Mouse (Mus musculus) granulocyte monocyte progenitor cell, adult 5-6 weeks (primary cell): ENCODE data around the gene Slc13a3. TPM values are rescaled to one million over a fixed set of nuclear protein-coding genes. Genes with fewer than 3 reads are reported as not detected.
A peak's percentile ranks its signal among the peaks of the same experiment; 100 is the strongest.

Source experiments
- ATAC-seq: replicated peaks from 2 replicates; pipeline ENCODE4 v1.8.0; 2016; ENCODE audit warnings: mild to moderate bottlenecking, moderate TSS enrichment, inconsistent platforms; ENCODE audit not compliant: poor library complexity, severe bottlenecking
- total RNA-seq, 2 experiments: library from RNA; stranded (forward) in 1 of 2; stranded (reverse) in 1 of 2; fragments of 200-712, 200-1000 nt in 1 of 2; fragments of >200 nt in 1 of 2; fragmentation: Nextera tagmentation in 1 of 2; gene quantifications; 2 replicates each; pipeline ENCODE4 v1.2.3; 2014 to 2017

The Slc13a3 gene
- total RNA-seq, 2 experiments from 2014 or later = 0.67 TPM; not detected in 1

DNA sequence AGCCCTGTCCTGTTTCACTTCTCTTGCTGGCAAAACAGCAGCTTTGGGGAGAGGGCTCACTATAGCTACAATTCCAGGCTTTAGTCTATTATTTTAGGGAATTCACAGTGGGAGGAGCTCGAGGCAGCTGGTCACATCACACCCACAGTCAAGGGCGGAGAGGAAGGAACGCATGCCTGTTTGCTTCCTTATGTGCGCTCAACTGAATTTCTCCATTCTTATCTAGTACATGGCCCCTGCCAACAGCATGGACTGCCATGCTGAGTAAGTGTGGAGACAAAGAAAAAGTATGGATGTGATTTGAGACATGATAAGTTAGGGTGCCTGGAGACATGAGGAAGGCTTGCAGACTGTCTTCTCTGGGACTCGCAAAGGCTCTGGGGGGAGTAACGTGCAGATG lies 11.1 kb upstream of the Slc13a3 start:
- ATAC-seq = no peak

DNA sequence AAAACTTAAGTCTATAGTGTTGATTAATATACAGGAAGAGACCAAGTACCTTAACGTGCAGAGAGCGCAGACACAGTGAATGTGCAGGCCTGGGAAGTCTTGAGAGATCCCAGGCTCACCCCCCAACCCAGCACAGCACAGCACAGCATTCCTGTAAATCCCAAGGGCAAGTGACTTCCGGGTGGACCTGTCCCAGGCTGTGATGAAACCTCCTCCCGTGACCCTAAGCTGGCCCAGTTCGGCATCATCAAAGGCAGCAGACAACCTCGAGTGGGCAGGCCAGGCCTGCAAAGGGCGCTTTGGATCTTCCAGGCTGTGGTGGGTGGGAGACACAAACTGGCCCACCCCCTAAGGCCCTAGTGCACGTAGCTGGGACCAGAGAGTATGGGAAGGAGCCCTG lies 9.0 kb upstream of the Slc13a3 start:
- no peak for ATAC-seq

DNA sequence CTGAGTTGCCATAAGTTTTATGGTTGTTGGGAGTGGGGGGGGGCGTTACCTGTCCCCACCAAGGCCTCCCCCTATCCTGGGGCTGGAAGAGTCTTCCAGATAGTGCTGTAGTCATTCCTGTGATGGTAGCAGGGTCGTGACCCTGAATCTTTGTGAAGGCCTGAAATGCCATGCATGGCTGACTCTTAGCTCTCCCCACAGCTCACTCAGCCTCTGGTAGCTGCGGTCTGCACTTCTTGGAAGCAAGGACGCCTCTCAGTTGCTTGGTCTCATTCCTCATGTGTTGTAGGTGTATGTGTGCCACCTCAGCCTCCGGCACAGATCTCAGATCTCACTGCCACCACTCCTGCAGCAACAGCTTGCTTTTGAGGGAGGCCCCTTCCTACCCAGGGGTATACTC lies 2.8 kb upstream of the Slc13a3 start:
- no peak for ATAC-seq

DNA sequence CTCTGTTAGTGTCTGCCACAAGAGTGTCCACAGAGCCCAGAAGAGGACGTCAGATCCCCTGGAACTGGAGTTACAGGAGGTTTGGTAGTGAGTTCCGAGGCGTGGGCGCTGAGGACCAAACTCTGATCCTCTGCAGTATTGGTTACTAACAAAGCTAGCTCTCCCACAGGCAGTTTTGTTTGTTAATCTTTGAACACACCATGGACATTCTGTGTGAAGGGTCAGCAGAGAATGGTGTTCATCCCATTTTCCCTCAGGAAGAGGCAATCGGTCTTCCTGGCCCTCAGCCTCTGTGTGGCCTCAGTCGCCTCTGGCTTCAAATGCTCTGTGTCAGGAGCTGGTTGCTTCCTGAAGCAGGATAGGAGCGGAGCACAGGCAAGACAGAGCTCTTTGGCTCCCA lies 2.4 kb upstream of the Slc13a3 start:
- no peak for ATAC-seq

DNA sequence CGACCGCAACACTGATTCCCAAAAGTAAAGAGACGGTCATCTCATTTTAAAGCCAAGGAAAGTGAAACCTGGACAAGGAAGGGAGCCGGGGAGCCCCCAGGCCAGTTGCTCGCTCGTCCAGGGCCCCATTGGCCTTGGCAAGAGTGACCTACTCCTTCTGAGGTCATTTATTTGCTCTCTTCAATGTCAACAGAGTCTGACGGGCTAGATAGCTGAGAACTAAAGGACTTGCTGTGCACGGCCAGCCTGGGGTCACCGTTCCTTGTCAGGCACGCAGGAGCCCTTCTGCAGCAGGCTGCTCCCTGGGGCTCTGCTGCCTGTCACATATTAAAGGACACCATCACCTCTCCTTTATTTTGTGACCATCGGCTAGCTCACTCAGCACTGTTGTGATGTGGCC lies 1.1 kb downstream of the Slc13a3 start:
- ATAC-seq = no peak

DNA sequence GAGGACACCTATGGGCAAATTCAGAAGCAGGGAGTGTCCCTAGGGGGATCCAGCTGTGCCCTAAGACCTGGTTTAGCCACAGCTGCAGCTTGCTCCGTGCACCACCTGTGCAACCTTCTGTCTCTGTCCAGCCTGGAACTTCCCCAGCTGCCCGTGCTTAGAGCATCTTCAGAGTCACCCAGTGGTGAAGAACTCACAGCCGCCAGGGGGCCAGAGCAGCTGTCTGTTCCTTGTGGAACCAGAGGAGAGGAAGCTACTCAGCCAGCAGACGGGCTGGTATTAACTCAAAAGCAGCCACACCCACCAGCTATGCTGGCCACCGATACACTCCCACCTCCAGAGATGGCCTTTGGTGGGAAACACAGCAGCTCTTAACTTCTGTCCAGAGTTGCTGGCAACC lies 2.9 kb downstream of the Slc13a3 start:
- peak; percentile 82 for ATAC-seq

DNA sequence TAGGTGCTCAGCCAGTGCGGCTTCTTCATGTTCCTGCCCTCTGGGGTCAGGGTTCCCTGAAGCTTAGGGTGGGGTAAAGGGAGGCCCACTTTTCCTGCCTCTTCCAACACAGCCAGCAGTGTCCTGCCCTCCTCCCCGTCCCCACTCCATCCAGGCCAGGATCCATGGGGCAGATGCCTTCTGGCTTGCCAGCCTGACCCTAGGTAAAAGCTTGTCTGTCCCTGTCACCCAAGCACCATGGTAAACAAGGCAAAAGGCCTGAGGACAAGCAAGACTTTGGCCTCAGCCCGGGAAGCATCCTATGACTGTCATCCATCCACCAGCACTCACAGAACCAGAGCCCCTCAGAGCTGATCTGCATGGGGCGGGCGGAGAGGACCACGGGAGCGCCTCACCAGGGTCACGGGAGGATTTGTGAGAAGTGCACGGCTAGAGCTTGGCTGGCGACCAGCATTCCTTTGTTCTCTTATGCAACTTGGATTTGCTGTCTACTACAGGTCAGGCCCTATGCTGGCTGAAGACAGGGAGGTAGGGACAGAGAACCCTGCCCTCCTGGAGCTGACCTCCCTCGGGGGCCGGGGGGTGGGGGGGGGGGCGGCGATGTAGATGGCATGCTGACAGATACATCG lies 5.1 kb downstream of the Slc13a3 start:
- ATAC-seq = no peak

DNA sequence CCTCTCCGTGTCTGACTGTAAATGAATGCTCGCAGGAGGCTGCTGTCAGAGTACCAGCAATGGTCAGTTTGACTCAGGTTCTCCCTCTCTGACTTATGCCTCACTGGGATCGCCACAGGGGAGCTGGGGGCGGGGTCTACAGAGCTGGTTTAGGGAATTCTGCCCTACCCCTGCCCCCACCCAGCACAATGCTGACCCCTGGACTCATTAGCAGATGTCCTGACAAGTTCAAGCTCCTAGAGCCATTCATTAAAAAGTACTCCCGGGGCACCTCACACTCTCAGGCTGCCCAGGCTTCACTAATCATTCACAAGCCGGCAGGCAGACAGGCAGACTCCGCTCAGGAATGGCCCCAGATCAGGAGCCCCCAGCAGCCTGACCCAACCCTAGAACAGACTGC lies 13.4 kb downstream of the Slc13a3 start:
- no peak for ATAC-seq

DNA sequence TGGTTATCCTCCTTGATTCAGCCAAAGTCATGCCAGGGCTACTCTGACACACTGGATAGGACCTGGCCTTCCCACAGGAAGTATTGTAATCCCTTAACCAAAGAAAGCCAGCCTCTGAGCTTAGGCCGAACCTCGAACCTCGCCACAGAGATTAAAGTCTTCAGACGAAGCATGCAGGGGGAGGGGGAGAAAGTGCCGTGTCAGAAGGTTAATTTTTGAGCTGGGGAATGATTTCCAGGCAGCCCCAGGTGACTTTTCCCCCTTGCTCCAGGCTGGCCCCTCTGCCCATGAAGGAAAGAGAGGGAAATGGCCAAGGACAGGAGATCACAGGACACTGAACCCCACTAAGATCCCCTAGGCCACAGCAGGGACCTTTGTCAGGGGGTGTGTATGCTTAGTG lies 14.8 kb downstream of the Slc13a3 start:
- ATAC-seq = no peak

DNA sequence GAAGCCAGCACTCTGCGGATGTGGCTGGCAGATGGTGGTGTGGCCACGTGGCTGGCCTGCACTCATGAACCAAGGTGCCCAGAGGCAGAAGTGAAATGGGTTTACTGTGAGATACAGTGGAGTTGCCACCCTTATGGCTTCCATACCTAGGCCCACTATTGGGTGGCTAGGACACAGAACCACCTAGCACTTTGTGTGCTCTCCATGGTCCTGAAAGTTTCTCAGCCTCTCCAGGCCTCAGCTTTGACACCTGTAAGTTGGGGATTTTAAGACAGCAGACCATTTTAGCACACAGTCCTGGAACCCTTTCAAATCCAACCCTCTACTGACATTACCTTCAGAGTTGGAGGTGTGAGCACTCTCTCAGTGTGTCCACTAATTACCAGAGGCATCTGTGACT lies 16.3 kb downstream of the Slc13a3 start:
- ATAC-seq = no peak

DNA sequence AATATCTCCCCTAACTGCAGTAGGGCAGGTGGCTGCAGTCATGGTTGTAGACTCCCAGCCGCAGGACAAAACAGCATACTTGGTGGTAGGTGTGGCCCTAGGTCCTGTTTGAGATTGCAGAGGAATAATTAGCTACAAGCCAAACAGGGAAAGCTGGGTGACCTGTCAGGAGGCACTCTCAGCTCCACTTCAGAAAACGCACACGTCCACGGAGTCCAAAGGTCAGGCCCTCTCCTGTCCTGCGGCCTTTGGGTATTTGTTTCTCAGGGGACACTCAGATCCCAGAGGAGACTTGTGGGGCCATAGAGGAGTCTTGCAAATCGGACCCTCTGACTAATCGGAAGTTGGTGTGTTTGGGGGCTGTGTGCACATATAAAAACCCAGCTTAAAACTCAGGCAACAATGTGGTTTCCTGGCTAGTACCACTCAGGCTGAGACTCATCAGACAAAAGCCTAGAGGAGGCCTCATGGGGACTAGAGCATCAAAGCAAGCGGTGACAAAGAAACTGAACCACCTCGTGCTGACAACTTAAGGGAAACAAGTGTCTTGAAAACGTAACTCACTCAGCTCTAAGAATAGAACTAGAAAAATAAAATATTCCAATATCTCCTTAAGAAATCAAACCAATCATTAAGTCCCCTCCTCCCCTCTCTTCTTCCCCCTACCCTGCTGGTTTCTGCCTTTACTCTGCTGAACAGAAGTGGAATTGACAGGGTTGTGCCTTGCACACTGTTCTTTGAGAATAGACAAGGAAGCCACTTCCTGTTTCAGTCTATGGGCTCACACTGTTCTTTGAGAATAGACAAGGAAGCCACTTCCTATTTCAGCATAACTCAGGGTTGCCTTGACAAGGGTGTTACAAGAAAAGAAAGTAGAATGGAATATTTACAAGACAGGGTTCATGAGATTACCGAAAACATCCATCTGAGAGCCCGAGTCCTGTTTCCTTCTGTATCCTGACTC lies 20.0 kb downstream of the Slc13a3 start:
- ATAC-seq = peak; percentile 90

DNA sequence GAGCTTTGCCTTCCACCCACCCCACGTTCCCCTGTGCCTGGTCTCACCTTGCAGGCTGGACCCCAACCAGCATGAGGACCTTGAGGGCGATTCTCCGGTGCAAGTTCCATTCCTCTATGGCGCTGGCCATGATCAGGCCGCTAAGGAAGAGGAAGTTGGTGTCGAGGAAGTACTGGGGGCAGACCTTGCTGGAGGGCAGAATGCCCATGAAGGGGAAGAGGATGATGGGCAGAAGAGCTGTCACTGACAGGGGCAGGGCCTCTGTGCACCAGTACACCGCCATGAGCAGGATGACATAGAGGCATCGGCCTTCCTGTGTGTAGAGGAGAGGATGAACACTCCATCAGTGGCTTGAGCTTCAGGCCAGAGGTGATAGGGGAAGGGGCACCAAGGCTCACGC lies 24.6 kb downstream of the Slc13a3 start:
- ATAC-seq = peak; percentile 39

DNA sequence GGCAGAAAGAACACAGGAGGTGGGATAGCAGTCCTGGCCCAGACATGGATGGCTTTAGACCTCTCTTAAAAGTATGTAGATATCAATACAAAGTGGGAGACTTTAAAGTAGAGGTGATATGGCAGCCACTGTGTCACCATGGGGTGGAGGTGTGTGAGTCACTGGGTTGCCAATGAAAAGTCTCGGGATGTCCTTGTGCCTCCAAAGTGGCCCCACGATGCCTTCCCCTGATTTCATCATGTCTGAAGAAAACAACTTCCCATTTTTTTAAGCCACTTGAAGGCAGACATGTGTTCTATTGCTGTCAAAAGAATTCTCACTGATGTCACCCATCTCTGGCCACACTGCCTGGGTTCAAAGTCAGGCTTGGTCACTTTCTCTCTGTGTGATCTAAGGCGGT lies 28.2 kb downstream of the Slc13a3 start:
- ATAC-seq = peak; percentile 67

DNA sequence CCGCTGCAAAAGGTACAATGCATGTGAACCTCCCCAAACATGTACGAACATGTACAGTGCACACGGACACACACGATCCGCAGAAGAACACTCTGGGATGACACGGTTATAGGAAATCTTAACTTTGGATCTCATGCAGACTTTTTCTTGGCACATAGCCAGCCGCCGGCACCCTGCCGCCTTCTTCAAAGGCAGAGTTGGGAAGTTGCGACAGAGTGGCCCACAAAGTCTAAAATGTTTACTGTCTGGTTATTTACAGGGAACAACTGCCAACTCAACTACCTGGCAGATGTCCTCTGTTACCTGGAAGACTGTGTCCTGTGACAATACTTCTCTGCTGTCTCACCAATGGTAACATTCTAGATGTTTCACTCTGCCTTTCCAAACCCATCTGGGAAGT lies 30.0 kb downstream of the Slc13a3 start:
- ATAC-seq = no peak

DNA sequence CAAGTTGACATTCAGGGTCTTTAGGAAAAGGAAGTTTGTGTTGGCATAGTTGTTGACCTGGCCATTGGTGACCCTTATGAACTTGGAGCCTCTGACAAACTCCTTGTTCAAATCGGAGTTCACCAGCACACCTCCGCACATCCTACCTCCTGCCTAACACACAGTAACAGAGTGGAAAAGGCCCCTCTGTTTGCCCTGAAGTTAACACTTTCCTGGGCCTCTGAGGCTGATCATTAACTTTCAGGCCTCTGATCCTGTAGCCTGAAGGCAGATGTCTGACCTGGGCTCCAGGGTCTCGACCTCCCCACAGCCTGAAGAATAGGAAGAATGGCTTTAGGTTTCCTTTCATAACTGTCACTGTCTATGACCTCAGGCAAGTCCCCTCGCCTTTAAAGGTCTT lies 31.4 kb downstream of the Slc13a3 start:
- no peak for ATAC-seq

DNA sequence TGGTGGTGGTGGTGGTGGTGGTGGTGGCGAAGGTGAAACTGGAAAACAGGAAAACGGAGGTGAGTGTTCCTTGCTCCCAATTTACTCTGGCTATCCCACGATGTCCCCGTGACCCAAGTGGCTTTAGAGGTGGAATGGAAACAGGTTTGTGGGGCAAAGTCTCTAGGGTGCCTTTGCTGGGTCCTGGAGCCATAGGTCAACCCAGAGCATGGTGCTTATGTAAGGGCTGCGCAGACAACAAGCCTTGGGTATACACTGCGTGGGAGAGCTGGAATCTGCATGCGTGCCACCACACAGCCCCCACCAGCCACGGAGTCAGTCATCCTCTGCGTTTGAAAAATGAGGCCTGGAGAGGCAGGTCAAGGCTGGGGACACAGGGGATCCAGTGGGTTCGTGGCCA lies 33.4 kb downstream of the Slc13a3 start:
- ATAC-seq = no peak

DNA sequence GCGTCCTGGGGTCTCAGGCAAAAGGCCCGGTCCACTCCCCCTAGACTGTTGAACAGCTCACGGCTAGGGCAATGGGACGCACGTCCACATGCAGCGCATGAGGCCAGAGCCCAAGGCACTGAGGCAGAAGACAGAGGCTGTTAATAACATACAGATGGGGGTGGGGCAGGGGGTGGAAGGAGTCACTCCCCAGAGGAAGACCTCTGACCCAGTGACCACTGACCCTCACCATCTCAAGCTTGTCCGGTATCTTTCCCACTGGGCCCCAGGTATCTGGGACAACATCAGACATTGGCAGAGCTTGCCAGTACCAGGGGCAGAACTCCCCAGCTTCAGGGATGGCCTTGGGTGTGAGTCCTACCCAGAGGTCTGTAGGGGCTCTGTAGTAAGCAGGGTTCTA lies 34.1 kb downstream of the Slc13a3 start:
- no peak for ATAC-seq

DNA sequence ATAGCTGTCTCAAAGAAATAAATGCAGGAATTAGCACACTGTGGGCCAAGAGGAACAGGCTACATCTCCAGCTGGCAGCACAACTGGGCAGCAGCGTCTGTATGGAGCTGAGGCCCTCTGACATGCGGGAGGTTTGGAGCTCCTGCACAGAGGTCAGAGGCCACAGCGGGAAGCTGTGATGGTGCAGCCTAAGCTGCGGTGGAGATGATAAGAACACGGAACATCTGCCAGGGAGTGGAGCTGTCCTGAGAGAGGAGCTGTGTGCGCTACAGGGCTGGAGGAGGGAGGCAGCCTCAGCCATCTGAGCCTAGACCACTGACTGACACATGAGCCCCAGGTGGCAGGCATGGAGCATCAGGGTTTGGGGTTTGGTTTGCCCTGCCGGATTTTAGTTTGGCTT lies 44.3 kb downstream of the Slc13a3 start:
- ATAC-seq = no peak

DNA sequence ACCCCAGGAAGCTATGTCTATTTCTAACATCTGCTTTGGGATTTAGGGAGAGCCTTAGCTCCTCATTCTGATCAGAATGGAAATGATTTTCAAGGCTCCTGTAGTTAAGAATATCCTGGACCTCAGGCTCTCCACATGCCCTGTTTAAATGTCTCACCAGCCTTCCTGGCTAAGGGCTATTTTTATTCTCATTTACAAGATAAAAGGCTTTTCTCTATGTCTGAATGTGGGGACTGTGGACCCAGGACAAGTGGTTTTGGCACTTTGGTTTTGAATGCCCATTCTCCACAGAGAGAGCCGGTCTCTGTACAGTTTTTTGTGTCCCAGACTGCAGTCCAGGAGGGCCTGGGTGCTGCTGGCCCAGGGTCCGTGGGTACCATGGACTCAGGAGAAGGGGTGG lies 52.8 kb downstream of the Slc13a3 start:
- ATAC-seq = no peak

DNA sequence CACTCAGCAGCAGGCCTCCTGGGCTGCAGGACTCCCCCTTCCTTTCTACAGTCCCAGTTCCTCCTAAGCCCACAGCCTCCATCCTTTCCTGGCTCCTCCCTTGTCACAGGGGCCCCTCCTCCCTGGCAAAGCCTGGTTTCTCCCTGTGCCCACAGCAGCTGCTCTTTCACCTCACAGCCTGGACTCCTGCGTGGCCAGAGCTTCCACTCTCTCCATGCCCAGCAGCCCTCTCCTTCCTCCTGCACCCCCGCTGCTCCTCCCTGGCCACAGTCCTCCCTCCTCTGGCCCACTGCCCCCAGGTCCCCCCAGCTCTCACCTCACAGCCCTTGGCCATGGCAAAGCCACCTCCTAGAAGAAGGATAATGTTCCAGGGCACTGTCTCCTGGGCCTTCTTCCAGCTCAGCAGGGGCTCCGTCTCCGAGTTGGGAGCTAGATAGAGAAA lies 53.3 kb downstream of the Slc13a3 start:
- ATAC-seq = peak; percentile 68

DNA sequence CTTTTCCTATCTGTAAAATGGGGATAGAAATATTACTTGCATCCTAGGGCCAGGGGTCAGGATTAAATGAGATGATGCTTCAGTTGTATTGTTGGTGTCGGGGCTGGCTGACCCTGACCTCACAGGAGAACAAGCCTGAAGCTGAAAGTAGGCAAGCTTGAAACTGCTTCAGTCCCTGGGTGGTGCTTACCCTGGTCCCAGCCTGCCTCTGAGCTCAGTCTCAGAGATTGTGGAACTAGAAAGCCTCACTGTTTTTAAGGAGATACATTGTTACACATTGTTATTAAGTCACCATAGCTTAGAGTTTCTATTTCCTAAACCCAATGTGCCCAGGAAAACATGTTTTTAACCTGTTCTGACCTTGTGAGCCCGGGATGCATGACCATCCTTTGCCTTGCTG lies 54.5 kb downstream of the Slc13a3 start:
- no peak for ATAC-seq

DNA sequence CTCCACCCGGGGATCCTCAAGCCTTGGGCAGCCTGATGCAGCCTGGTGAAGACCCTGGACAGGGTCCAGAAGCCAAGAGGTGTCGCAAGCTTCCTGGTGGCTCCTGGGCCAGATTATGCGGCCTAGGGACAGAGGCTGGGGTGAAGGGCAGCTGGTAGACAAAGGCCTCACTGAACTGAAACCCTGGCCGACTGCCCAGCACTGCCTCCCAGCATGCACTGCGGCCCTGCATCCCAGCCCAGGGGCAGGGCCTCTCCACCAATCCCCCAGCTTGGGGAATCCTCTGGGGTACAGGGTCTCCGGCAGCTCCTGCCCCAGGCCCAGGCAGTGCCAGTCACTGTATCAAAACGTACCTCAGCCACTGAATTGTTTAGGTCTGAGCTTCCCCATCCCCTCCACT lies 55.7 kb downstream of the Slc13a3 start:
- ATAC-seq = peak; percentile 52
